Mouse (Mus musculus): Measurements from ENCODE around the gene Irx3. TPM values are rescaled to one million over a fixed set of nuclear protein-coding genes. Genes with fewer than 3 reads are reported as not detected.

Gene Irx3
- total RNA-seq, 2 experiments from 2014 or later: 0.18 to 0.25 TPM

- DNase-seq (ENCODE audit: low spot score in 2 of 2): peak; percentile 5 to 62
- peak; percentile 82 for TF ChIP-seq CTCF (conservative IDR thresholded peaks at IDR 0.05)
- Histone ChIP-seq H3K27ac (no peak overlapping the region), H3K4me3 (peak overlapping the region; percentile 30)
Observed at GRCm38 (mm10) chr8:91797626-91798271, 4.1 kb downstream of the Irx3 start.

- DNase-seq (ENCODE audit: low spot score in 2 of 2): no peak
- TF ChIP-seq CTCF (conservative IDR thresholded peaks at IDR 0.05): no peak
- Histone ChIP-seq H3K27ac (no peak overlapping the region), H3K4me3 (no peak overlapping the region)
Observed at GRCm38 (mm10) chr8:91793846-91794245, 8.0 kb downstream of the Irx3 start.

DNA sequence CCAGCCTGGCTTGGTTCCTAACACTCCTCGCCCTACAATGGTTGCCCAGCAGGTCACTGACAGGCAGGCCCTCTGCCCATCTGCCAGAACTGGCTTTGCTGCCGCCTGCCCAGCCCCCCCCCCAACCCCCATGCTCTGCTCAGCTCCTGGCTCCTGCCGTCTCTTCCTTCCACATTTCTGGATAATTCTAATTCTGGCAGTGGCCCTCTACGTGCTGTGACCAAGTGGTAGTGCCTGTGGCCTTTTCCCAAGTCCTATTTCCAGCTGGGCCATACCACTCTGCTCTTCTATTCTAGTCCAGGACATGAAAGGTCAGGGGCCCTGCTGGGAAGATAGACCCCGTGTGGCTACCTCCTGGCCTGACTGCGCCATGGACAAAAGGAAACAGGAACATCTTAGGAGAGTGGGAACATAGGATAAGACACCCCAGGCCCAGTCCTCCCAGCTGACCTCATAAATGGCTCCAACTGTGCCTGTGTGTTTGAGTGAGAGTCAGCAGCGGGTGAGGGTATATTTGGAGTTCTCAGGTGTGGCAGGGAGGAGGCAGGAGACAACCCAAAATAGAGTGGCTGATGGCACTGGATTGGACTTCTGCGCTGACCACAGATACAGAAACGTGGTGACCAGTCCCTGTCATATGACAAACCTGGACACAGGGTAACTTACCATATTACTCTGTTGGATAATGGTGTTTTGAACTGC lies 14.5 kb downstream of the Irx3 start:
- TF ChIP-seq CTCF (conservative IDR thresholded peaks at IDR 0.05): no peak
- Histone ChIP-seq H3K4me3 (no peak overlapping the region), H3K27ac (no peak overlapping the region)
- DNase-seq (ENCODE audit: low spot score in 2 of 2): no peak

DNA sequence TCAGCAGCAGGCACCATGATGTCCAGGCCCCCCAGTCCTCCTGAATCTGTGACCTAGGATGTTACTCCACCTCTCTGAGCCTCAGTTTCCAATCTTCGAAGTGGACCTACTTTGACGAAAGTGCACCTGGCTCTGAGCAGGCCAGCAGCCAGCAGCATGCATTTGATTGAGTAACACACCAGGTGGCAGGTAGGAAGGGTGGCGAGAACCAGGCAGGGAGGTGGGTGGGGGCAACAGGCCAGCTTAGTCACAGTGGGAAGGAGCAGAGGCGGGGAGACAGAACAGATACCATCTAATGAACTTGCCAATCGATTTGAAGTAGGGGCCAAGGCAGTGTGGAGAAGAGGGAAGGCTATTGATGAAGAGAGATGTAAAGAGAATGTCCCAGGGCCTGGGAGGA lies 18.9 kb downstream of the Irx3 start:
- H3K4me3 ChIP-seq: no peak overlapping the region
- DNase-seq (ENCODE audit: low spot score in 2 of 2): no peak
- no peak overlapping the region for H3K27ac ChIP-seq
- TF ChIP-seq CTCF (conservative IDR thresholded peaks at IDR 0.05): no peak

- TF ChIP-seq CTCF (conservative IDR thresholded peaks at IDR 0.05): no peak
- Histone ChIP-seq H3K27ac (no peak overlapping the region), H3K4me3 (no peak overlapping the region)
- DNase-seq (ENCODE audit: low spot score in 2 of 2): no peak
Observed at GRCm38 (mm10) chr8:91782201-91782600, 19.7 kb downstream of the Irx3 start.

DNA sequence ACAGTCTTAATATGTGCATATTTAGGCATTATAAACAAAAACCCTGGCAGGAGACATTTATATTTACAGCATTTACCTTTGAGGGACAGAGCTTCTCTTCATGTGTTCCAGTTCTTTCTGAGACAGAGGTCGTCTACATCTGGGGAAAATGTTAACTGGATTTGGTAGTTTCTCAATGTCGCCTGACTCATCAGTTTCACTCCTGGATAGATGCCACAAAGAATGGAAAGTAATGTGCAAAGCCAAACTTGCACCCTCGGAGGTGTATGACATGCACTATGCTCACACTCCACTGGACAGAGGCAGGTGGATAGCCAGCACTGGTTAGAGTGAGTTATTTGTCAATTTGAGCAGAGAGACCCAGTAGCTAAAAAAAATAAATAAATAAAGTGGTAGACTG lies 21.2 kb downstream of the Irx3 start:
- DNase-seq (ENCODE audit: low spot score in 2 of 2): no peak
- no peak overlapping the region for H3K27ac ChIP-seq
- no peak overlapping the region for H3K4me3 ChIP-seq
- no peak for TF ChIP-seq CTCF (conservative IDR thresholded peaks at IDR 0.05)

- no peak overlapping the region for H3K27ac ChIP-seq
- H3K4me3 ChIP-seq: no peak overlapping the region
- no peak for TF ChIP-seq CTCF (conservative IDR thresholded peaks at IDR 0.05)
- no peak for DNase-seq (ENCODE audit: low spot score in 2 of 2)
Observed at GRCm38 (mm10) chr8:91768857-91769256, 33.0 kb downstream of the Irx3 start.

DNA sequence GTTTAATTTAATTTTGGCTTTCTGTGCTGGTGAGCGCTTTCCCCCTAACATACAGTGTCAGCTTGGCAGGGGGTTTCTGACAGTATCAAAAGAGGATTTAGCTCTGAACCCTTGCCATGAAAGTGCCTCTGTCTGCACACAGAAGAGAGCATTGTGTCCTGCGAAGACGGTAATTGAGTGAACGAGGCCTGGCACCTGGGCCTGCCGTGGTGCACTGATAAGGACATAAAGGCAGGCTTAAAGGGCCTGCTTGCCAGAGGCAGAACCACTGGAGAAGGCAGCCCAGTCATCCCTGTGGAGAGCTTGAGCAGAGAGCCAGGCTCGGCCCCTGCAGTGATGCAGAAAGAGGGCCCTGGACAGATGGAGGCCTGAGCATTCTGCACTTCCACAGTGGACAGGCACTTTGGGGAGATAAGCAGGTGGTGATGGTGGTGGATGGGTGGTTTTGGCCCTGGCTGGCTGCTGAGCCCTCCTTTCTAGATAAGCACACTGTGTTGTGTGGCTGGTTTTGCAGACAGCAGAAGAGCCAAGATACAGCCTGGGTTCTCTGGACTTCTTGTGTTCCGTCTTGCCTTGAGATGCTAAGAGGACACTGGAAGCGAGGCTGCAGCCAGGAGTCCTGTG lies 36.3 kb downstream of the Irx3 start:
- Histone ChIP-seq H3K27ac (no peak overlapping the region), H3K4me3 (no peak overlapping the region)
- no peak for DNase-seq (ENCODE audit: low spot score in 2 of 2)
- TF ChIP-seq CTCF (conservative IDR thresholded peaks at IDR 0.05): no peak

GRCm38 (mm10) chr8:91755566-91755965 lies 46.3 kb downstream of the Irx3 start:
- TF ChIP-seq CTCF (conservative IDR thresholded peaks at IDR 0.05): no peak
- Histone ChIP-seq H3K4me3 (no peak overlapping the region), H3K27ac (no peak overlapping the region)
- no peak for DNase-seq (ENCODE audit: low spot score in 2 of 2)

- Histone ChIP-seq H3K4me3 (no peak overlapping the region), H3K27ac (no peak overlapping the region)
- DNase-seq (ENCODE audit: low spot score in 2 of 2): no peak
- no peak for TF ChIP-seq CTCF (conservative IDR thresholded peaks at IDR 0.05)
Observed at GRCm38 (mm10) chr8:91755062-91755461, 46.8 kb downstream of the Irx3 start.

DNA sequence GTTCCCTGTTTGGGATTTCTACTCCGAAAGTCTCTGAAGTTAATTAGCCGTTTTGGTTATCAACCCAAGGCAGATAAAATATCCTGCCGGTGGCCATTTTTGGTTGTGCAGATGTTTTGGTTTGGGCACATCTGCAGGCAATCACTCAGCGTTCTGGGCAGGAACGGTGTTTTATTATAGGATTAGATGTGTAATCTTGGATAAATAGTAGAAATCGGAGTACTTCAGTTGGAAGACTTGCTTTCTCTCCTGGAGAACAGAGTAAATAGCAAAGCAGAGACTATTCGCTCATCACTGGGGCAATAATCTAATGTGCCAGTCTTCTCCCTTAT lies 51.1 kb downstream of the Irx3 start:
- H3K4me3 ChIP-seq: no peak overlapping the region
- no peak for TF ChIP-seq CTCF (conservative IDR thresholded peaks at IDR 0.05)
- H3K27ac ChIP-seq: no peak overlapping the region
- DNase-seq (ENCODE audit: low spot score in 2 of 2): no peak

GRCm38 (mm10) chr8:91750096-91750793 lies 51.6 kb downstream of the Irx3 start:
- DNase-seq (ENCODE audit: low spot score in 2 of 2): no peak
- Histone ChIP-seq H3K4me3 (no peak overlapping the region), H3K27ac (no peak overlapping the region)
- TF ChIP-seq CTCF (conservative IDR thresholded peaks at IDR 0.05): no peak

DNA sequence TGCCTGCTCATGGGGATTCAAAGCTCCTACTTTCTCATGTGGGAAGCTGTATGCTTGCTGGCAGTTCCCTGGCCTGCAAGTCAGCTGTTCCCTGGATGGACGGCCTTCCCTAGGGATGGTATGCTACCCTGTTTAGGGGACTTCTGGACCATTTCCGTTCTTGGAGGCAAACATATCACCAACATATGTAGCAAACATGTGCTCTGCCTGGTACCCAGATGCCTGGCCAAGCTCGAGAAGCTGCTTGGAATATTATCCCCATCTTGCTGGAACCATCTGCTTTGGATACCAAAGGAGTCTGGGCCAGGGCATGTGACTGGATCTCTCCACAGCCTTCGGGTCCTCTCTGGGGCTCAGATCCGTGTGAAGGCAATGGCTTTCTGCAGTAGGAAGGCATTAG lies 52.5 kb downstream of the Irx3 start:
- no peak overlapping the region for H3K4me3 ChIP-seq
- no peak for TF ChIP-seq CTCF (conservative IDR thresholded peaks at IDR 0.05)
- no peak overlapping the region for H3K27ac ChIP-seq
- peak in 1 of 2 experiments; percentile 8 for DNase-seq (ENCODE audit: low spot score in 2 of 2)

All from layer of hippocampus, adult 2 months (tissue).